Mouse (Mus musculus): ENCODE measurements around the gene Ahcyl1. TPM values are rescaled to one million over a fixed set of nuclear protein-coding genes. Genes with fewer than 3 reads are reported as not detected.

The Ahcyl1 gene
- total RNA-seq, 2 experiments from 2014 or later: 80.0 to 81.1 TPM

DNA sequence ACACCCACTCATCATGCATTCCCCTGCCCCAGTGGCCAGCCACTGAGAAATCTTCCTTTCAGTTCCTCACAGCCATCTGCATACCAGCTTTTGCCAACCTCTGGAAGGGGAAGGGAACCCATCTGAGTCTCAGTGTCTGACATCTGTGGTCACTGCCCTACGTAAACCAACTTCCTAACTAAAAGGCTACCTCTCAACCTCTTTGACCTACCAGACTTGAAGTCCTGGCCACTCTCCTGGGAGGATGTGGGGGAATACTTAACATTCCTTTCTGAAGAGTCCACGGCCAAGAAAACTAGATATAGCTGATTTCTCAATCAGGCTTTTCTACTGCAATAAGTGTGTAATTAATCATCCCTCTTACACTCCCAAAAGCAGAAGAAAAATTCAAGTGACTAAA, 9.8 kb upstream of the Ahcyl1 start:
- no peak for DNase-seq (ENCODE audit: low spot score)
- intact Hi-C loops (cut with DNase I): no loop called here

DNA sequence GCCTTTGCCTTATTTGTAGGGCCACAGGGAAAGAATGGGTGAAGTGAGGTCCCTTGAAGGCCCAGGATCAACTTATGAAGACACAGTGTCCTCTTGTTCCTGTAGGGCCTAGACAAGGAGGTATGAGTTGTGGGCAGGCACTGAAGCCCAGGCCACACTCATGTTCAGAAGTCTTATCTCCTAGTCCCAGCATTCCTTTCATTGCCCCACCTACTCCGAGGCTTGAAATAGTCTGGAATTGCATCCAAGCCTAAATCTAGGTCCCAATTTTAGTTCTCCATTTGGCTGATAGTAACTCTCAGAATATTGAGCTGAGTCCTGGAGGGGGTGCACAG, 8.0 kb upstream of the Ahcyl1 start:
- intact Hi-C loops (cut with DNase I): no loop called here
- peak; percentile 61 for DNase-seq (ENCODE audit: low spot score)

DNA sequence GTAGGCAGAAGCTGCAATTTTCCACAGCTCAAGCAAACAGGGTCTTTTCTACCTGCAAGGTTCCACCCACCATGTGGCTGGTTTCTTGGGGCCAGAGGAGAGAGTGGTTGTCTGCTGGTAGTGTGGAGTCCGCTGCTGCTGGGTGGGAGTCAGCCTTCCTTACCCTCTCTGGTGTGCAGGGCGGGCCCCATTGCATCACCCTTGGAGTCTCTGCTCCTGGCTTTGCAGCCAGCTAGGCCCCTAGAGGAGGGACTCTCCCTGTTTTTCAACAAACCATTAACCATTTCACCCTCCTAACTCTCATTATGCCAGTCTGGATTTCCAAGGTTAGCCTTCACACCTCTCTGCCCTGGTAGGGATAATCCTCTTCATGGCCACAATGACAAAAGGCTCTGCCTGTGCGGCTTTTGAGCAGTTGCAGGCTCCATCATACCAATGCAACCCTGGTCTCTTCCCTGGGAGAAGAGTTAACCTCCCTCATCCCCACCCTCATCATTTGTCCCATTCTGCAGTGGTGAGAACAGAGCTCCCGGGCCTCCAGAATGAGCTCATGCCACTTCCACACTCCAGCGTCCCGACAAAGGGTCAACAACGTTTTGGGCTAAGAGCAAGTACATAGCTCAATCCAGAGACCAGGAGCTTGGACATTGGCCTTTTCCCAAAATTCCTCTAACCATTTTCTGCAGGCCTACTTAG, 7.5 kb upstream of the Ahcyl1 start:
- intact Hi-C loops (cut with DNase I): no loop called here
- peak; percentile 76 for DNase-seq (ENCODE audit: low spot score)

DNA sequence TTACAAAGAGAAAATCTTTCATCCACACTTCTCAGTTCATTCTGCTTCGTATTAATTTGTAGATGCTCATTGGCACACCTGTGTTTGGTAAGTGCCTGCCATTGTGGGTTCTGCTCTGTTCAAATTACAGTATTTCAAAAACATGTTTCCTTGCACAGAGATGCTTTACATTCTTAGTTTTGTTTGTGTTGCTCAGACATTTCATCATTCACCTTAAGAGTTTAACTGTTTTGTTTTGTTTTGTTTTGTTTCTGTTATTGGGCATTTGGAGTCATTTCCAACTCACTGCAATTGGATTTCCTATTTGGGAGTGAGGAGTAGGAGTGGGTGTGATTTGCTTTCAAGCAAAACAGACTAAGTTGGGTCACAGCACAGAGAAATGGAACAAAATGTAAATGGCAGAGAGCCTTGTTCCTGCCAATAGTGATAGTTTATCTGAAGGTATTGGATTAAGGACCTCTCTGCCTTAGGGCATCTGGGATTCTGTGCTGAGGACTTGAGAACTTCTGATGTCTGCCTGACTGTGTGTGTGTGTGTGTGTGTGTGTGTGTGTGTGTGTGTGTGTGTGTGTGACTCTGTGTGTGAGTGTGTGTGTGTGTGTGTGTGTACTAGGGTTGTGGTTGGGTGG, 5.5 kb upstream of the Ahcyl1 start:
- no peak for DNase-seq (ENCODE audit: low spot score)
- intact Hi-C loops (cut with DNase I): no loop called here

DNA sequence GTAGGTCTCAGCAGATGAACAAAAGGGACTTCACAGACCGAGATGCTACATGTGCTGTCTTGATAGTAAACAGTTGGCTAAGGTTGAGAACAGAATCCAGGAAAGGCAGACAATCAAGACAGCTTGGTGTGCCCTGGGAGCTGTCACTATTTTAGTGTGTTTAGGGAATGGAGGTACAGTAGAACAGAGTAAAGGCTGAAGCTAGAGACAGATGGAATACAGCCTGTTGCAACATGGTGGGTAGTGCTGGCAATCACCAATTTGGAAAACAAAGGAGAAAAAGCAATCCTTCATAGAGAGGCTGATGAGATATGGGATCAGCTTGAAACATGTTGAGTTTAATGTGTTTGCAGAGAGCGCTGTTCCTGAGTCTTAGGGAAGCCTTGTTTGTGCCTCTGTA, 4.3 kb upstream of the Ahcyl1 start:
- intact Hi-C loops (cut with DNase I): no loop called here
- no peak for DNase-seq (ENCODE audit: low spot score)

DNA sequence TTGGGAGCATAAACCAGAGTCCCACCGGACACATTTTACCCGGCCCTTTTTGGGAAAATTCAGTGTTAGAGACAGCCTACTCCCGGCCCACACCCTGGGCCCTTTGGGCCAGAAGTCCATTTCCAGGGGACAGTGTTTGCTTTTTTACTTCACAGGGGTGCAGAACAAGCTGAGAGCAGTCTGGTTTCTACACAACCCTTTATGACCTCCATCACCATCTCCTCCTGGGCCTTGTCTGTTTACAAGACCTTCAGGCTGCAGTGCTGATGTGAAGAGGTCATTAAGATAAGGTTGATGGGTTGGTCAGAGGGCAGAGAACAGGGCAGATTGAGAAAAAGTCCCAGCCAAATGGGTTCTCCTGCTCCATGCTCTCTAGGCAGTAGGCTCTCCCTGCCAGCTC, 550 bp upstream of the Ahcyl1 start:
- intact Hi-C loops (cut with DNase I): loop anchor here (1.0 to 5.0 kb wide), 5 partner anchors 58 to 450 kb away; partner anchors contain the start of gene Gnai3
- no peak for DNase-seq (ENCODE audit: low spot score)

DNA sequence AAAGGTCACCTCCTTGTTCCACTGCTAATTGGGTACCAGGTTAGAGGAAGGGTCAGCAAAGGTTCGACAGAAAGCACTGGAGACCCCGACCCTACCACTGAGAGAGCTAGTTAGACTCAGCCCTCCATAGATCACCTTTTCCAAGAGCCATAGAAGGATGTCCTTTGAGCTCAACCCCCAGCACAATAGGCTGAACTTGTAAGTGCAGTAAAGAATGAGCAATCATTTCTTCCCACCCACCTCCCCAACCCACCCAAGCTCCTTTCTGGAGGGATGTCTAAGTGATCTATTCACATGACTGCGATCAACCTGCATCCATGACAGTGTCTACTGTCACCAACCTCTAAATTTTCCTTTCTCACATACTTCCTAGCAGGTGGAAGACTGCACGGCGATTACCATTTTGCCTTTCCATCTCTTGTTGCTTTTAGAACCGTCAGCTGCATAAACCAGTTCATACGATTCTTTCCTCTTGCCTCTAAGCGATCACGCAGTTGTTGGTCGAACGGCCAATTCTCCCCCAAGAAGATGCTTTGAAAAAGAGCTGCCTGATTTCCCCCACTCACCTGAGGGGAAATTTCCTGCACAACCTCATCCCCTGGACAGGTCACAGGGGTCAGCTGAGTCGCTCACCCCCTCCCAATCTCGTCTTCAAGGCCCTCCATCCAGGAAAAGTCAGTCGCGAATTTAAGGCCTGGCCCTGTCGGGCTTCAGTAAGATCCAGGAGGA, 977 bp downstream of the Ahcyl1 start:
- no peak for DNase-seq (ENCODE audit: low spot score)
- intact Hi-C loops (cut with DNase I): loop anchor here (5.0 kb wide), 2 partner anchors 222 to 452 kb away; partner anchors contain the start of gene Gnai3

DNA sequence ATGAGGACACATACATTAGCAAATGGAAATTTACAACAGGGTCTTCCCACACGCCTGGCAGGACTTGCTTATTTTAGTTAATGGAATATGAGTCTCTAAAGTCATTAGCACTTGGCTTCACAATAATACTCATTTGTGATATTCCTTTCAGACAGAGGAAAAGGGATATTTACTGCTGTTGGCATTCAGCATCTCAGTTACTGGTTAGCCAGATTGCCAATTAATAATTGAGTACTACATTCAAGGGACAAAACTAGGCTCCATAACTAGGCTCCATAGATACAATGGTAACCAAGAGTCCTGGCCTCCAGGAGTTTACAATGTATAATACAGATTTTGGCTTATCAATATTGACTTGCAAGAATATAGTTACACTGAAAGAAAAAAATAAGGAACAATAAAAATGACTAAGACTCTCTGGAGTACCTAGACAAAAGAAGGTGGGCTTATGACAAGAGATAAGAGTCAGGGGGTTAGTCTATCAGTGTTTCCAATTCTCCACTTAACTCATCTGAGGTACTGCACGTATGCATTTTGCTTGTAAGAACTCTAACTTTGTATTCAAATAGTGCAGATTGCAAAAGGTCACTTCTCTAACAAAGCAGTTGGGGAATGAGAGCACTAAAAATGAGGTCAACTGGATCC, 2.0 kb downstream of the Ahcyl1 start:
- DNase-seq (ENCODE audit: low spot score): no peak
- intact Hi-C loops (cut with DNase I): no loop called here

DNA sequence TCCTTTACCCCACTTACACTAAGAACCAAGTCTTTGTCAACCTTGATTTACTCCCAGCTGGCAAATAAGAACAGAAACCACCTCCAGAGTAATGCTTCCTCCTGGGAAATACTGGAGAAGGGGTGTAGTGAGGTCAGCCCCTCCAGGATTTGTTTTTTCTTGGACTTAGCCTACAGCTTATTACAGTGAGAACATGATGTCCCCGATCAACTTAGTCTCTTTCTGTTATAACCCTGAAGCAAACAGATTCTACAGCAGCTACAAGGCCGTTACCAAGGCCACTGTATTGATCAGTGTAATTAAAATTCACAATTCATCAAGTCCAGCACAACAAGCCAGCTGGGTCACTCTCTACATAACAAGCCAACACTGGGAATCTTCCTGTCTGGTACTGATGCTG, 6.0 kb downstream of the Ahcyl1 start:
- intact Hi-C loops (cut with DNase I): no loop called here
- no peak for DNase-seq (ENCODE audit: low spot score)

DNA sequence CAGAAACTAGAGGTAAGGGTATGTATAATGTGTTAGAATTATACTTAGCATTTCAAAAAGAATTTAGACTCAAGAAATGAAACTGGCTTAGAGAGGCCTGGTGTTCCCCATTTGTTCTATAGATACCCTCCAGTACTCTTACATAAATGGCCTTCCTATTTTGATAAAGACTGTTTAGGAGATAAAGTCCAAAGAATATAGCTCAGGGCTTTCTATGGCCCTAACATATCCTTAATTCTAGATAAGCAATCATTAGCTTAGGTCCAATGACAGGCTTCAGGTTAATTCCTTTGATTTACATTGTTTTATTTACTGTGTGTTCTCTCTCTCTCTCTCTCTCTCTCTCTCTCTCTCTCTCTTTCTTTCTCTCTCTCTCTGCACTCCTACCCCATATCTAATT, 7.1 kb downstream of the Ahcyl1 start:
- no peak for DNase-seq (ENCODE audit: low spot score)
- intact Hi-C loops (cut with DNase I): no loop called here

DNA sequence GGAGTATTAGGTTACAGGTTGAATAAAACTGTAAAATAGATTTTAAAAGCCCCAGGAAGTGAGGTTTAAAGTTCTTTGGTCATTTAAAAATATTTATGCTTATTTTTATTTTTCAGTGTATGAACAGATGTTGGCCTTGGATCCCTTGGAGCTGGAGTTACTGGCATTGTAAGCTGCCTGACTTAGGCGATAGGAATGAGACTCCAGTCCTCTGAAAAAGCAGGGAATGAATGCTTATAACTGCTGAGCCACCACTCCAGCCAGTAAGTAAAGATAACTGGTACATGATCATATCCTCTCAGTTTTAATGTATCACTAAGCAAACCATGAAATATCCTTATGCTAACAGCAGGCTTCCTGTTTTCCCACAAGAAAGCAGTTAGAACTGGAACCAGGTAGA, 8.1 kb downstream of the Ahcyl1 start:
- intact Hi-C loops (cut with DNase I): no loop called here
- no peak for DNase-seq (ENCODE audit: low spot score)

DNA sequence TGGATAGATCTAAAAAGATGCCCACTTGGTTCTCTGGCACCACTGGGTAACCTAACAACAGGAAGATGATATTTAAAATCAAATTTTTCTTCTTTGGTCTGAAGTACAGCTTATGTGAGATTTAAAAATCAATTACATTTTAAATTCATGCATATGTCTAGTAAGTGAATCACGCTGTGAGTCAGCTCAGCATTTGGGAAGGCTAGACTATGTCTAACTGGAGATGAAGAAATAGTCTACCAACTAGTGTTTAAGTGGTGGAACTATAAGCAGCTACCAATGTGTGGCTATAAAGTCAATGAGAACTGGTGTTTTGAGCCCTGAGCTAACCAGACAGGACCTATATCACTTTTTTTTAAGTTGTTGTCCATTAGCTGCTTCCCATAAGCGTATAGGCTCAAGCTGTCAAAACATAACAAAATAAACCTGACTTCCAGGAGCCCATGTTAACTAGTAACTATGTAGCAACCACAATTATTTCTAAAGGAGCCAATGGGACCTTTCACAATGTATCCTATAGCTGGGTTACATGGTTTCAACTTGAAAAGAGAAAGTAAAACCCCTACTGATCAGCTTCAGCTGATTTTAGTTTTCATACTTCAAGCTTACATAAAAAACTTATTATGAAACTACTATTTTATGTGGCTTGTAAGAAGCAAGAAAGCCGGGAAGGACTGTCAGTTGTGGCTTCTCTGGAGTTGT, 9.9 kb downstream of the Ahcyl1 start:
- intact Hi-C loops (cut with DNase I): no loop called here
- DNase-seq (ENCODE audit: low spot score): no peak

DNA sequence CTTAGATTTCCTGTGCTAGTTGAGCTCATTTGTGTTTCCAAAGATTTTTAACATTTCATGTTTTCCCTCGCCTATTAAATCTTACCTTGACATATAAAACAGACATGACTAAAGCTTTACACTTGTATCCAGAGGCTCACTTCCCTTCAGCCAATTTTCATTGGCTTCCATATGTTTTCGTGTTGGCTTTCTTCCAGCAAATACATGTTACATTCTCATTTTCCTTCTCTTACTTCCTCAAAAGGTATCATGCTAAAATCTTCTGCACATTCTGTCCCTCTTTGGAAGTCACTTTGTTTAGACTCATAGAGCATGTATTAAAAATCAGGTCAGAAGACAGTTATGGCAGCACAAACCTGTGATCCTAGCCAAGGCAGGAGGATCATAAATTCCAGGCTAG, 10.7 kb downstream of the Ahcyl1 start:
- DNase-seq (ENCODE audit: low spot score): no peak
- intact Hi-C loops (cut with DNase I): no loop called here

DNA sequence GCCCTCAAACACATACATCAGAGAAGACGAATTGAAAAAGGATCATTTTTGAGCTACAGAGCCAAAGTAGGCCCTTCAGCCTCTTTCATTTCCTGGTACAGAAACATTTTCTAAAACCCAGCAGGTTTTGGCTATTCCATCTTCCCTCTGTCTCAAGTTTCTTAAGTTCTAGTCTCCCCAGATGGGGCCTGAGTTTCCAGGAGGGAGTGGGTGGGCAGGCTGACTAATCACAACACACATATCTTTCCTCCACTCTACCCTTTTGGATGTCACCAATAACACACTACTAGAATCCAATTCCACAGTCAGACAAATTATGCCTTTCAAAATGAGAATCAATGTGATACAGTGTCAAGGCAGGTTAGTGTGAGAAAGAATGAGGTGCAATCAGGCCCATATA, 12.8 kb downstream of the Ahcyl1 start:
- no peak for DNase-seq (ENCODE audit: low spot score)
- intact Hi-C loops (cut with DNase I): no loop called here

DNA sequence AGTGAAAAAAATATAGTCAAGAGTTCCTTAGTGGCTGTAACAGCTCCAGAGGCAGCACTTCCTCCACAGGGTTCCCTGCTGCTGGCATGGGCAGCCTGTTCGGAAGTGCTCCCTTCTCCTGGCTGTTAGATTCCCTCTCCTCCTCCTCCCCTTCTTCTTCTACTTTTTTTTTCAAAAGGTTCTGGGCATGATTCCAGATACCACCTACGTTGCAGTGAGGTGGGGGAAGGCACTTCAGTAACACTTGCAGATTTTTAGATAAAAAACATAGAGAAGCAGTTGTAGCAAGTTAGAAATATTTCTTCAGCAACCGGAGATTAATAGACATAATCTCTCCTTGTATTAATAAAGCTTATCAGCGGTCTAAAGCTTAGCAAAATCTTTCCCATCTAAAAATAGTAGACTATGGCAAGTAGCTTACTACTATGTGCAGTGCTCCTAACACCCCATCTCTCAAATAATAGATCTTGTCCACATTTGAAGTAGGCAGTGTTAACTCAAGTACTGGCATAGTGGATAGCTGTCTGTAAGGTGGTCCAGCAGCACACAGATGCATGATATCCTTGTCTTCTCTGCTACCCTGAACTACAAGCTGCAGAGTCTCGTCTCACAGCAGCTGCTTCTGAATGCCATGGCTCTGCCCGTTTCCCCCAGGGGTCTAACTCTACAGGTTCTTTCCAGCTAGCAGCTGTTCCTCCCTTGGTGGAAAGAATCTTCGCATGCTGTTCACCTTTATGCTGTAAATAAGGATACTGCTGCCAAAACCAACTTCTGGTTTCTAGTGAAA, 15.4 kb downstream of the Ahcyl1 start:
- no peak for DNase-seq (ENCODE audit: low spot score)
- intact Hi-C loops (cut with DNase I): no loop called here

DNA sequence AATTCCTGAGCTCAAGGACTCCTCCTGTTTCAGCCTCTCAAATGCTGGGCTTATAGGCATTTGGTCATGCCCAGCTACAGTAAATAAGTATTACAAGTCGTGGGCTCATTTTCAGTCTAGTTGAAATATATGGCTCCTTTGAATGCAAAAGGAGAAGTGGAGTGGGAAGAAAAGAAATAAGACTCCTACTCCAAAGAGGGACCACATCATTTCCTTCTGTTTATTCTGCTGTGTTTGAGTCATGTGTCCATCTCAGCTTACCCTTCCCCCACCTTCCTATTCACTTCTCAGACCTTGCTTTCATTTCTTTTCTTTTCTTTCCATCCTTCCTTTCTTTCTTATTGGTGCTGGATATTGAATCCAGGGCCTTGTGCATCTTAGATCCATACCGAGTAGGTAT, 24.9 kb downstream of the Ahcyl1 start:
- intact Hi-C loops (cut with DNase I): no loop called here
- DNase-seq (ENCODE audit: low spot score): no peak

DNA sequence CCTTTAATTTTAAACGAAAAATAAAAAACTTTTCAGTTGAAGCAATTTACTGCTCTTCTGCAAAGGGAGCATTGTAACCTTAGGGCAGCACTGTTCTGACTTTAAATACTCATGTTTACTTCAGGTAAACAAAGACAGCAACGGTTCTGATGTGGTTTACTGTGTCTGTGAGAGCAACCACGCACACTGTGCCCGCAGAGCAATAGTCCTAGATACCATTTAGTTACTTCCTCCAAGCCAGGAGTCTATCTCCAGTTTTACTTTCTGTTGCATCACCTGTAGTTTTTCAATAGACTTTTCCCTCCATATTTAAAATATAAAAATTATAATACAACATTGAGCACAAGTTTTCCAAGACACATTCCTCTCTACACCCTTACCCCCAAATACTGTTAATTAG, 25.9 kb downstream of the Ahcyl1 start:
- intact Hi-C loops (cut with DNase I): no loop called here
- no peak for DNase-seq (ENCODE audit: low spot score)

DNA sequence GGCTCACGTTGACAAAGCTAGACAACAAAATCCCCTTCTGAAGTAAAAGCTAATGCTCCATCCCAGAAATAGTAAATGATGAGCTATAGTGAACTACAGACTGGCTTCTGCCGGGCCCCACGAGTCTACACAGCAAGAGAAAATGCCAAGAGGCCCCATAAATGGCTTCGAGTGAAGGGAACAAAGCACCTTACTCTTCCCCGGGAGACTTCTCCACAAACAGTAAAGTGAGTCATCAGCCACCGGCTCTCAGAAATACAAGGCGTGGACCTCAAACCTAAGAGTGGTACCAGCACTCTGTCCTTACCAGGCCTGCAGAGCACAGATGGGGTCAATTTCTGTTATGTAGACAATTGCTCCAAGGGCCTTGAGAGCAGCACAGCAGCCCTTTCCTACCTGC, 27.6 kb downstream of the Ahcyl1 start:
- no peak for DNase-seq (ENCODE audit: low spot score)
- intact Hi-C loops (cut with DNase I): no loop called here

DNA sequence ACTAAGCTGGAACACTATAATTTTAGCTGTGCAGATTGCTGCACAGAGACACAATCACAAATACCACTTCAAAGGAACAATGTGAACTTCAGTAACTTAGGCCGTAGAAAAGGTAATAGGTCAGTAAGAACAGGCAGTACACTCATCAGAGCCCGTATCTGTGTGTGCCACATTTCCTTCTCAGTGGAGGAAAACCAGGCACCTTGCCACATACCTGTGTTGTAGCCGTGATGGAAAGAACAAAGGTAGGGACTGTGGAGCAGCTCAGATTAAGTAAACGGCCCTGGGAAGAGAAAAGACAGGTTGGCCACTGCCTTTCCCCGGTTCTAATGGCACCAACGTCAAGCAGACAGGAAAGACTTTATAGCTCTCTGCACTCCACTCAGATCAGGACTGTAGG, 28.9 kb downstream of the Ahcyl1 start:
- DNase-seq (ENCODE audit: low spot score): no peak
- intact Hi-C loops (cut with DNase I): no loop called here

DNA sequence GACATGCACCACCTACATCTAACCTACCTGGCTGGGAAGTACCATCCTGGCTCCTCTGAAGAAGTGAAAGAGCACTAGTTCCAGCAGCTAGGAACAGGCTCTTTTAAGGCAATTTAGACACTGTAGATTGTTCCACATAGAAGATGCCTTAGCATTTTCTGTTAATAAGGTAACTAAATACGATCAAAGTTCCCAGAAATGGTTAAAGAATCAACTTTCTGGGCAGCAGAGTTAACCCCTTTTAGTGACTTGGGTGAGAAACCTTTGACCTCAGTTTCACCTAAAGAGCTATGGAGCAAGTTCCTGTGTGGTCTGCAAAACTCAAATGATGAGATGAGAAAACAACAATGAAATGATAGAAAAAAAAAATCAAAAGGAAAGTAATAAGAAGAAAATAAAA, 31.7 kb downstream of the Ahcyl1 start:
- no peak for DNase-seq (ENCODE audit: low spot score)
- intact Hi-C loops (cut with DNase I): no loop called here

Data from heart, postnatal 25 days (tissue).